Mouse (Mus musculus) hindbrain, embryonic 10.5 days (tissue): ENCODE results near the gene Kif22. TPM values are rescaled to one million over a fixed set of nuclear protein-coding genes. Genes with fewer than 3 reads are reported as not detected.

ENCODE experiments used
- DNase-seq: peaks from one replicate; pipeline ENCODE4 v3.0.0-alpha.2; 2017; ENCODE audit warnings: low spot score
- H3K27ac ChIP-seq: fragments of 300-500 bp; sonication (generic); 2 replicates; pipeline ENCODE4 v1.5.1; 2016; ENCODE audit warnings: mild to moderate bottlenecking, moderate library complexity
- H3K27me3 ChIP-seq: fragments of 300-500 bp; sonication (generic); 2 replicates; pipeline ENCODE4 v1.6.1; 2016; ENCODE audit warnings: mild to moderate bottlenecking; ENCODE audit not compliant: poor library complexity, insufficient read depth, severe bottlenecking
- H3K36me3 ChIP-seq: fragments of 300-500 bp; sonication (generic); 2 replicates; pipeline ENCODE4 v1.6.1; 2016; ENCODE audit warnings: mild to moderate bottlenecking, moderate library complexity
- H3K4me1 ChIP-seq: fragments of 300-500 bp; sonication (generic); replicated peaks from 2 replicates; pipeline ENCODE4 v1.6.1; 2016; ENCODE audit warnings: mild to moderate bottlenecking
- H3K4me3 ChIP-seq: fragments of 300-500 bp; sonication (generic); 2 replicates; pipeline ENCODE4 v1.5.1; 2016; ENCODE audit warnings: mild to moderate bottlenecking, moderate library complexity
- H3K9me3 ChIP-seq: fragments of 300-500 bp; sonication (generic); 2 replicates; pipeline ENCODE4 v1.6.1; 2016; ENCODE audit warnings: mild to moderate bottlenecking, moderate library complexity
- WGBS: fragments of 180-500 bp; shearing (Covaris S2); methylation state at CpG from one replicate; pipeline ENCODE4 v1.1.7; 2016; 5-methylcytosine and 5-hydroxymethylcytosine counted together
- polyA plus RNA-seq: library from polyadenylated mRNA; unstranded; fragments of >200 nt; fragmentation: Nextera tagmentation; extraction: Ambion mirVana; gene quantifications from 2 replicates; pipeline ENCODE4 v1.2.1, GENCODE M21; 2016

Gene Kif22
- polyA plus RNA-seq, 1 experiment from 2014 or later: 161 TPM

- no peak for DNase-seq
- Histone ChIP-seq H3K4me3 (no peak overlapping the region), H3K4me1 (peaks cover 5% of the 10 kb centered on the region; the same call in 1 of the 2 replicates), H3K36me3 (peaks cover 16% of the 10 kb centered on the region), H3K27ac (0 out of 2 replicates have a peak overlapping the region, but pooled peaks have one; percentile 45), H3K9me3 (no peaks in the 10 kb centered on the region), H3K27me3 (no peaks in the 10 kb centered on the region)
- 64% methylated on average over 10 of the region's 10 CpGs for WGBS
Measured at GRCm38 (mm10) chr7:126984667-126985444, 57.4 kb downstream of the Kif22 start.

GRCm38 (mm10) chr7:126983113-126983512 is 59.2 kb downstream of the Kif22 start:
- H3K27ac ChIP-seq: no peak overlapping the region
- no peaks in the 10 kb centered on the region for H3K27me3 ChIP-seq
- no peak for DNase-seq
- WGBS: 88% methylated on average over 7 of the region's 7 CpGs
- H3K4me3 ChIP-seq: no peak overlapping the region
- 0 out of 2 replicates have a peak, but pooled peaks cover 2% of the 10 kb centered on the region for H3K4me1 ChIP-seq
- peaks cover 33% of the 10 kb centered on the region for H3K36me3 ChIP-seq
- no peaks in the 10 kb centered on the region for H3K9me3 ChIP-seq

- Histone ChIP-seq H3K27me3 (no peaks in the 10 kb centered on the region), H3K4me1 (peaks cover 12% of the 10 kb centered on the region), H3K9me3 (no peaks in the 10 kb centered on the region), H3K4me3 (no peak overlapping the region), H3K36me3 (peaks cover 38% of the 10 kb centered on the region), H3K27ac (no peak overlapping the region)
- WGBS: 95% methylated on average over 4 of the region's 4 CpGs
- DNase-seq: no peak
Measured at GRCm38 (mm10) chr7:126982054-126982453, 60.2 kb downstream of the Kif22 start.

- DNase-seq: no peak
- H3K9me3 ChIP-seq: no peaks in the 10 kb centered on the region
- peaks cover 17% of the 10 kb centered on the region for H3K4me1 ChIP-seq
- WGBS: 94% methylated on average over 2 of the region's 2 CpGs
- peaks cover 38% of the 10 kb centered on the region for H3K36me3 ChIP-seq
- H3K4me3 ChIP-seq: no peak overlapping the region
- no peaks in the 10 kb centered on the region for H3K27me3 ChIP-seq
- H3K27ac ChIP-seq: no peak overlapping the region
Measured at GRCm38 (mm10) chr7:126981601-126982000, 60.7 kb downstream of the Kif22 start.

- H3K4me3 ChIP-seq: no peak overlapping the region
- no peaks in the 10 kb centered on the region for H3K9me3 ChIP-seq
- no peak overlapping the region for H3K27ac ChIP-seq
- DNase-seq: no peak
- 90% methylated on average over 6 of the region's 6 CpGs for WGBS
- peaks cover 27% of the 10 kb centered on the region for H3K4me1 ChIP-seq
- no peaks in the 10 kb centered on the region for H3K27me3 ChIP-seq
- H3K36me3 ChIP-seq: peaks cover 38% of the 10 kb centered on the region
Measured at GRCm38 (mm10) chr7:126978841-126979240, 63.4 kb downstream of the Kif22 start.

Other genes starting within 250 kb of the Kif22 start
- gene Ppp4c, start 250.0 kb downstream of the Kif22 start, polyA plus RNA-seq: 391 and 411 TPM in 2 replicates
- 4.7 and 12.7 TPM in 2 replicates for gene Fam57b, start 244.8 kb downstream of the Kif22 start, polyA plus RNA-seq
- not detected in 2 replicates for gene 4930451I11Rik, start 210.8 kb downstream of the Kif22 start, polyA plus RNA-seq
- gene Doc2a, start 195.1 kb downstream of the Kif22 start, polyA plus RNA-seq: 4.9 and 5.5 TPM in 2 replicates
- 38.7 and 48.1 TPM in 2 replicates for gene Hirip3, start 180.5 kb downstream of the Kif22 start, polyA plus RNA-seq
- 102 and 105 TPM in 2 replicates for gene Ino80e, start 180.1 kb downstream of the Kif22 start, polyA plus RNA-seq
- 56.2 and 56.4 TPM in 2 replicates for gene Taok2, start 157.8 kb downstream of the Kif22 start, polyA plus RNA-seq
- 31.6 and 37.9 TPM in 2 replicates for gene Tmem219, start 119.6 kb downstream of the Kif22 start, polyA plus RNA-seq
- gene Kctd13, start 113.6 kb downstream of the Kif22 start, polyA plus RNA-seq: 23.9 and 35.5 TPM in 2 replicates
- gene Asphd1, start 92.9 kb downstream of the Kif22 start, polyA plus RNA-seq: 0.41 and 1.2 TPM in 2 replicates
- gene Sez6l2, start 91.9 kb downstream of the Kif22 start, polyA plus RNA-seq: 2.3 and 7.6 TPM in 2 replicates
- gene Cdipt, start 66.6 kb downstream of the Kif22 start, polyA plus RNA-seq: 92.5 and 103 TPM in 2 replicates
- 0.63 and 1.0 TPM in 2 replicates for gene Cdiptos, start 66.4 kb downstream of the Kif22 start, polyA plus RNA-seq
- 5.0 and 6.1 TPM in 2 replicates for gene Mvp, start 27.9 kb downstream of the Kif22 start, polyA plus RNA-seq
- gene Pagr1b, start 26.0 kb downstream of the Kif22 start, polyA plus RNA-seq: 0.25 and 0.55 TPM in 2 replicates
- gene Pagr1a, start 25.1 kb downstream of the Kif22 start, polyA plus RNA-seq: 84.3 and 130 TPM in 2 replicates
- gene Gm42742, start 21.4 kb downstream of the Kif22 start, polyA plus RNA-seq: 17.6 and 75.1 TPM in 2 replicates
- 3.3 and 4.4 TPM in 2 replicates for gene Prrt2, start 21.3 kb downstream of the Kif22 start, polyA plus RNA-seq
- 66.7 and 83.1 TPM in 2 replicates for gene Maz, start 15.4 kb downstream of the Kif22 start, polyA plus RNA-seq
- not detected in 2 replicates for gene Zg16, start 44.9 kb upstream of the Kif22 start, polyA plus RNA-seq
- 0.80 and 0.81 TPM in 2 replicates for gene AI467606, start 48.9 kb upstream of the Kif22 start, polyA plus RNA-seq
- 2.6 and 4.9 TPM in 2 replicates for gene Qprt, start 79.8 kb upstream of the Kif22 start, polyA plus RNA-seq
- gene Spn, start 95.4 kb upstream of the Kif22 start, polyA plus RNA-seq: not detected in 2 replicates
- 94.4 and 96.0 TPM in 2 replicates for gene Cd2bp2, start 153.6 kb upstream of the Kif22 start, polyA plus RNA-seq
- gene Tbc1d10b, start 166.0 kb upstream of the Kif22 start, polyA plus RNA-seq: 25.6 and 28.2 TPM in 2 replicates
- gene Mylpf, start 166.4 kb upstream of the Kif22 start, polyA plus RNA-seq: 13.0 and 17.7 TPM in 2 replicates
- gene Zfp553, start 190.6 kb upstream of the Kif22 start, polyA plus RNA-seq: 78.7 and 81.0 TPM in 2 replicates
- 32.4 and 33.8 TPM in 2 replicates for gene Sept1, start 190.7 kb upstream of the Kif22 start, polyA plus RNA-seq
- 62.4 and 70.1 TPM in 2 replicates for gene Zfp771, start 201.8 kb upstream of the Kif22 start, polyA plus RNA-seq
- gene Dctpp1, start 218.2 kb upstream of the Kif22 start, polyA plus RNA-seq: 284 and 329 TPM in 2 replicates
- 69.8 and 76.2 TPM in 2 replicates for gene Sephs2, start 231.6 kb upstream of the Kif22 start, polyA plus RNA-seq